Mouse (Mus musculus): Measurements from ENCODE around the gene Itpr3. TPM values are rescaled to one million over a fixed set of nuclear protein-coding genes. Genes with fewer than 3 reads are reported as not detected.

The Itpr3 gene
- polyA plus RNA-seq, 1 experiment, result 21.9 TPM

GRCm38 (mm10) chr17:27064195-27064594 lies 7.1 kb downstream of the Itpr3 start:
- Histone ChIP-seq H3K9ac (ENCODE audit: low read depth, poor library complexity, severe bottlenecking) (no peak overlapping the region), H3K27ac (ENCODE audit: insufficient read depth, low read length) (no peak overlapping the region; the same call in 1 of the 2 replicates), H3K9me3 (replicated peaks; ENCODE audit: control insufficient read depth, insufficient read depth, low read length, poor library complexity, severe bottlenecking) (no peaks in the 10 kb centered on the region), H3K4me3 (ENCODE audit: low read depth, low read length) (no peak overlapping the region), H3K36me3 (ENCODE audit: control insufficient read depth, insufficient read depth, low read length, poor library complexity, severe bottlenecking) (no peaks in the 10 kb centered on the region), H3K27me3 (ENCODE audit: control insufficient read depth, insufficient read depth, low read length, poor library complexity, severe bottlenecking) (no peaks in the 10 kb centered on the region), H3K4me1 (ENCODE audit: control insufficient read depth, insufficient read depth, low read length) (peaks cover 19% of the 10 kb centered on the region)
- no peak for TF ChIP-seq CTCF (IDR thresholded peaks at IDR 0.05; ENCODE audit: low read depth, low read length)
- no peak for TF ChIP-seq POLR2A (IDR thresholded peaks at IDR 0.05; ENCODE audit: insufficient read depth, low read length)
- TF ChIP-seq EP300 (IDR thresholded peaks at IDR 0.05; ENCODE audit: insufficient read depth, low read depth, low read length), result no peak

GRCm38 (mm10) chr17:27066065-27066464 lies 9.0 kb downstream of the Itpr3 start:
- Histone ChIP-seq H3K36me3 (ENCODE audit: control insufficient read depth, insufficient read depth, low read length, poor library complexity, severe bottlenecking) (no peaks in the 10 kb centered on the region), H3K4me3 (ENCODE audit: low read depth, low read length) (no peak overlapping the region), H3K27ac (ENCODE audit: insufficient read depth, low read length) (no peak overlapping the region), H3K9ac (ENCODE audit: low read depth, poor library complexity, severe bottlenecking) (no peak overlapping the region), H3K27me3 (ENCODE audit: control insufficient read depth, insufficient read depth, low read length, poor library complexity, severe bottlenecking) (no peaks in the 10 kb centered on the region), H3K9me3 (replicated peaks; ENCODE audit: control insufficient read depth, insufficient read depth, low read length, poor library complexity, severe bottlenecking) (no peaks in the 10 kb centered on the region), H3K4me1 (ENCODE audit: control insufficient read depth, insufficient read depth, low read length) (peaks cover 19% of the 10 kb centered on the region)
- TF ChIP-seq CTCF (IDR thresholded peaks at IDR 0.05; ENCODE audit: low read depth, low read length) (no peak), POLR2A (IDR thresholded peaks at IDR 0.05; ENCODE audit: insufficient read depth, low read length) (no peak), EP300 (IDR thresholded peaks at IDR 0.05; ENCODE audit: insufficient read depth, low read depth, low read length) (no peak)

GRCm38 (mm10) chr17:27069071-27069470 lies 12.0 kb downstream of the Itpr3 start:
- peak overlapping the region; percentile 17 for H3K9ac ChIP-seq (ENCODE audit: low read depth, poor library complexity, severe bottlenecking)
- H3K27ac ChIP-seq (ENCODE audit: insufficient read depth, low read length), result peak overlapping the region; percentile 48; the same call in 1 of the 2 replicates

GRCm38 (mm10) chr17:27070913-27071312 lies 13.8 kb downstream of the Itpr3 start:
- no peaks in the 10 kb centered on the region for H3K9me3 ChIP-seq (replicated peaks; ENCODE audit: control insufficient read depth, insufficient read depth, low read length, poor library complexity, severe bottlenecking)
- no peaks in the 10 kb centered on the region for H3K36me3 ChIP-seq (ENCODE audit: control insufficient read depth, insufficient read depth, low read length, poor library complexity, severe bottlenecking)
- no peak overlapping the region for H3K9ac ChIP-seq (ENCODE audit: low read depth, poor library complexity, severe bottlenecking)
- H3K27me3 ChIP-seq (ENCODE audit: control insufficient read depth, insufficient read depth, low read length, poor library complexity, severe bottlenecking), result no peaks in the 10 kb centered on the region
- H3K27ac ChIP-seq (ENCODE audit: insufficient read depth, low read length), result no peak overlapping the region
- no peak for TF ChIP-seq EP300 (IDR thresholded peaks at IDR 0.05; ENCODE audit: insufficient read depth, low read depth, low read length)
- TF ChIP-seq POLR2A (IDR thresholded peaks at IDR 0.05; ENCODE audit: insufficient read depth, low read length), result no peak
- TF ChIP-seq CTCF (IDR thresholded peaks at IDR 0.05; ENCODE audit: low read depth, low read length), result no peak
- H3K4me1 ChIP-seq (ENCODE audit: control insufficient read depth, insufficient read depth, low read length), result peaks cover 6% of the 10 kb centered on the region
- H3K4me3 ChIP-seq (ENCODE audit: low read depth, low read length), result no peak overlapping the region

More at GRCm38 (mm10) chr17:27069071-27069470, 12.0 kb downstream of the Itpr3 start:
- H3K4me3 ChIP-seq (ENCODE audit: low read depth, low read length), result peak overlapping the region; percentile 62
- H3K36me3 ChIP-seq (ENCODE audit: control insufficient read depth, insufficient read depth, low read length, poor library complexity, severe bottlenecking), result no peaks in the 10 kb centered on the region
- no peaks in the 10 kb centered on the region for H3K27me3 ChIP-seq (ENCODE audit: control insufficient read depth, insufficient read depth, low read length, poor library complexity, severe bottlenecking)
- H3K4me1 ChIP-seq (ENCODE audit: control insufficient read depth, insufficient read depth, low read length), result peaks cover 9% of the 10 kb centered on the region
- H3K9me3 ChIP-seq (replicated peaks; ENCODE audit: control insufficient read depth, insufficient read depth, low read length, poor library complexity, severe bottlenecking), result no peaks in the 10 kb centered on the region
- TF ChIP-seq EP300 (IDR thresholded peaks at IDR 0.05; ENCODE audit: insufficient read depth, low read depth, low read length) (no peak), POLR2A (IDR thresholded peaks at IDR 0.05; ENCODE audit: insufficient read depth, low read length) (no peak), CTCF (IDR thresholded peaks at IDR 0.05; ENCODE audit: low read depth, low read length) (no peak)

GRCm38 (mm10) chr17:27071630-27072029 lies 14.5 kb downstream of the Itpr3 start:
- no peak overlapping the region for H3K9ac ChIP-seq (ENCODE audit: low read depth, poor library complexity, severe bottlenecking)
- H3K27ac ChIP-seq (ENCODE audit: insufficient read depth, low read length), result no peak overlapping the region
- peaks cover 4% of the 10 kb centered on the region for H3K4me1 ChIP-seq (ENCODE audit: control insufficient read depth, insufficient read depth, low read length)
- H3K4me3 ChIP-seq (ENCODE audit: low read depth, low read length), result no peak overlapping the region
- H3K36me3 ChIP-seq (ENCODE audit: control insufficient read depth, insufficient read depth, low read length, poor library complexity, severe bottlenecking), result no peaks in the 10 kb centered on the region
- TF ChIP-seq CTCF (IDR thresholded peaks at IDR 0.05; ENCODE audit: low read depth, low read length) (peak; percentile 65), EP300 (IDR thresholded peaks at IDR 0.05; ENCODE audit: insufficient read depth, low read depth, low read length) (no peak), POLR2A (IDR thresholded peaks at IDR 0.05; ENCODE audit: insufficient read depth, low read length) (no peak)
- no peaks in the 10 kb centered on the region for H3K9me3 ChIP-seq (replicated peaks; ENCODE audit: control insufficient read depth, insufficient read depth, low read length, poor library complexity, severe bottlenecking)
- H3K27me3 ChIP-seq (ENCODE audit: control insufficient read depth, insufficient read depth, low read length, poor library complexity, severe bottlenecking), result no peaks in the 10 kb centered on the region

- TF ChIP-seq POLR2A (IDR thresholded peaks at IDR 0.05; ENCODE audit: insufficient read depth, low read length), result no peak
- no peak for TF ChIP-seq CTCF (IDR thresholded peaks at IDR 0.05; ENCODE audit: low read depth, low read length)
- no peak for TF ChIP-seq EP300 (IDR thresholded peaks at IDR 0.05; ENCODE audit: insufficient read depth, low read depth, low read length)
- H3K27me3 ChIP-seq (ENCODE audit: control insufficient read depth, insufficient read depth, low read length, poor library complexity, severe bottlenecking), result no peaks in the 10 kb centered on the region
- no peak overlapping the region for H3K4me3 ChIP-seq (ENCODE audit: low read depth, low read length)
- peaks cover 2% of the 10 kb centered on the region for H3K4me1 ChIP-seq (ENCODE audit: control insufficient read depth, insufficient read depth, low read length)
- no peaks in the 10 kb centered on the region for H3K36me3 ChIP-seq (ENCODE audit: control insufficient read depth, insufficient read depth, low read length, poor library complexity, severe bottlenecking)
- H3K27ac ChIP-seq (ENCODE audit: insufficient read depth, low read length), result no peak overlapping the region
- H3K9ac ChIP-seq (ENCODE audit: low read depth, poor library complexity, severe bottlenecking), result no peak overlapping the region
- no peaks in the 10 kb centered on the region for H3K9me3 ChIP-seq (replicated peaks; ENCODE audit: control insufficient read depth, insufficient read depth, low read length, poor library complexity, severe bottlenecking)
Observed at GRCm38 (mm10) chr17:27072363-27072762, 15.3 kb downstream of the Itpr3 start.

Data from ES-Bruce4 (cell line).